ENCODE assay signal across 8 mouse cellular contexts in the genomic region with DNA sequence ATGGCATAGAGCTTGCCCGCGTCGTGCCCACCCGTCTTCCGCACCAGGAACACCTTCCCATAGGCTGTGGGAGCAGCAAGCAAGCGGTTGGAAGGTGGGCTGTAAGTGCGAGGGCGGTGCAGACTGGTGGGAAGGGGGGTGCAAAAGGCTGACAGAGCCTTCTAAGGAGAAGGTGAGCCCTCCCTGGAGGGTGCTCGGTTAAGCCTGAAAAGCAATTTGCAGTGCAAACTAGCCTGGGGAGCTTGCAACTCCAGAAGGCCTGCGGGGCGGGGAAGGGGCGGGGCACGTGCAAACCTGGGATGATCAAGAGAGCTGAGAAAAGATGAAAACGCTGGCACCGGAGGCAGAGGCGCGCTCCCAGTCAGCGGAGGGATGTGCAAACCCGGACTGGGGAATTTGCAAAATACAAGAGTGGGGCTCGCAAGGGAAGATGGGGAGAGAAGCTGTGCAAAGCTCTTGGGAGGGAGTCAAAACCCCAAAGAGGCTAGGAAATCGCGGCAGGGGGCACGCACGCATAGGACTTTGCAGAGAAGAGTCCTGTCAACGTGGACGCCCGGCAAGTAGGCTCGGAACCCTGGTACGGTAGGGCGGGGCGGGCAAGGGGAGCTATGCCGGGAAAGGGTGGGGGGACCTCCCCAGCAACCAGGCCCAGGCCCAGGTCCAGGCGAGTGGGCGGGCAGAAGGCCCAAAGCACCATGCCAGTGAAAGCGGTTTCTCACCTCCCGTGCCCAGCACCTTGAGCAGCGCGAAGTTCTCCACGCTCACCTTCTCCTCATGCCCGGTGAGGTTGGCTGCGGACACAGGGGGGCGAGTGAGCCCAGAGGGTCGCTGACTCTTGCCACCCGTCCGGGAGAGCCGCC. TPM values are rescaled to one million over a fixed set of nuclear protein-coding genes. Genes with fewer than 3 reads are reported as not detected.
A peak's percentile ranks its signal among the peaks of the same experiment; 100 is the strongest.
DNase-seq lines count a peak whose midpoint lies in the region; ATAC-seq and TF ChIP-seq lines count a peak whose summit lies in the region.

No protein-coding gene starts in this region.

- H3K9ac ChIP-seq in forebrain, embryonic 13.5 days = peak overlapping the region; percentile 77
- peak overlapping the region; percentile 67 for H3K9ac ChIP-seq in liver, embryonic 16.5 days (ENCODE audit: low read depth, low read length)
- H3K9ac ChIP-seq in neural tube, embryonic 15.5 days (replicated peaks) = peak overlapping the region; percentile 67

- peak overlapping the region; percentile 62 for H3K4me3 ChIP-seq in forebrain, embryonic 13.5 days
- peak overlapping the region; percentile 89 for H3K4me3 ChIP-seq in kidney, adult 2 months (ENCODE audit: insufficient read depth, low read depth, low read length)
- H3K4me3 ChIP-seq in liver, embryonic 16.5 days (ENCODE audit: low read depth, low read length) = peak overlapping the region; percentile 71
- H3K4me3 ChIP-seq in neural tube, embryonic 15.5 days (replicated peaks) = peak overlapping the region; percentile 64

- H3K4me1 ChIP-seq in forebrain, embryonic 13.5 days = peaks cover 19% of the 10 kb centered on the region
- peaks cover 5% of the 10 kb centered on the region for H3K4me1 ChIP-seq in kidney, adult 2 months (ENCODE audit: control insufficient read depth, insufficient read depth, low read length)
- peaks cover 16% of the 10 kb centered on the region for H3K4me1 ChIP-seq in liver, embryonic 16.5 days (ENCODE audit: control insufficient read depth, low read depth, low read length)
- H3K4me1 ChIP-seq in neural tube, embryonic 15.5 days = peaks cover 26% of the 10 kb centered on the region

- no peak for TF ChIP-seq POLR2A in kidney, adult 2 months (IDR thresholded peaks at IDR 0.05; ENCODE audit: low read depth, low read length)

- no peaks in the 10 kb centered on the region for H3K9me3 ChIP-seq in forebrain, embryonic 13.5 days (replicated peaks)
- H3K9me3 ChIP-seq in liver, embryonic 16.5 days (replicated peaks; ENCODE audit: control insufficient read depth, low read length) = no peaks in the 10 kb centered on the region
- H3K9me3 ChIP-seq in neural tube, embryonic 15.5 days (replicated peaks) = no peaks in the 10 kb centered on the region

- intact Hi-C loops in gastrocnemius, postnatal 36 days (cut with DNase I) = no loop called here

- H3K27ac ChIP-seq in forebrain, embryonic 13.5 days = no peak overlapping the region
- peak overlapping the region; percentile 5; the same call in 1 of the 2 replicates for H3K27ac ChIP-seq in kidney, adult 2 months (ENCODE audit: insufficient read depth, low read depth, low read length)
- H3K27ac ChIP-seq in liver, embryonic 16.5 days (ENCODE audit: low read length) = no peak overlapping the region; the same call in 1 of the 2 replicates
- H3K27ac ChIP-seq in neural tube, embryonic 15.5 days (replicated peaks) = peak overlapping the region; percentile 41; the same call in 1 of the 2 replicates

- H3K4me2 ChIP-seq in forebrain, embryonic 13.5 days = peak overlapping the region; percentile 99
- H3K4me2 ChIP-seq in liver, embryonic 16.5 days (ENCODE audit: low read depth, low read length) = peak overlapping the region; percentile 96
- H3K4me2 ChIP-seq in neural tube, embryonic 15.5 days = peak overlapping the region; percentile 98

- no peak for TF ChIP-seq CTCF in kidney, adult 2 months (conservative IDR thresholded peaks at IDR 0.05; ENCODE audit: insufficient read depth, insufficient read length, low read depth, low read length)

- ATAC-seq in forebrain, embryonic 13.5 days = peak; percentile 70
- peak; percentile 17; the same call in 1 of the 2 replicates for ATAC-seq in liver, embryonic 16.5 days (ENCODE audit: low read depth)
- peak; percentile 64 for ATAC-seq in neural tube, embryonic 15.5 days (ENCODE audit: low FRiP score)

- peak; percentile 54 for DNase-seq in layer of hippocampus, adult 9-11 months
- no peak for DNase-seq in layer of hippocampus, postnatal 25 days (ENCODE audit: extremely low spot score in 1 of 2, low spot score in 1 of 2)
- peak; percentile 62 for DNase-seq in adrenal gland, postnatal 25 days
- peak; percentile 53 for DNase-seq in kidney, adult 2 months
- DNase-seq in gastrocnemius, postnatal 36 days = no peak

- peaks cover 62% of the 10 kb centered on the region for H3K27me3 ChIP-seq in forebrain, embryonic 13.5 days
- no peaks in the 10 kb centered on the region for H3K27me3 ChIP-seq in kidney, adult 2 months (replicated peaks; ENCODE audit: control insufficient read depth, insufficient read depth, low read length)
- H3K27me3 ChIP-seq in liver, embryonic 16.5 days (ENCODE audit: control insufficient read depth, insufficient read depth, low read depth, low read length) = peaks cover 8% of the 10 kb centered on the region
- peaks cover 52% of the 10 kb centered on the region for H3K27me3 ChIP-seq in neural tube, embryonic 15.5 days (replicated peaks)

- no peaks in the 10 kb centered on the region for H3K36me3 ChIP-seq in forebrain, embryonic 13.5 days (ENCODE audit: poor library complexity, severe bottlenecking)
- no peaks in the 10 kb centered on the region for H3K36me3 ChIP-seq in kidney, adult 2 months (ENCODE audit: control insufficient read depth, insufficient read depth, low read length)
- H3K36me3 ChIP-seq in liver, embryonic 16.5 days (ENCODE audit: control insufficient read depth, insufficient read depth) = no peaks in the 10 kb centered on the region
- H3K36me3 ChIP-seq in neural tube, embryonic 15.5 days = peaks cover 13% of the 10 kb centered on the region; the same call in 1 of the 2 replicates

- WGBS in forebrain, embryonic 13.5 days = 1% methylated on average over 39 of the region's 46 CpGs
- WGBS in kidney, adult 2 months = 9% methylated on average over 46 of the region's 46 CpGs
- 7% methylated on average over 44 of the region's 46 CpGs for WGBS in liver, embryonic 16.5 days (ENCODE audit: insufficient replicate concordance)
- 1% methylated on average over 46 of the region's 46 CpGs for WGBS in neural tube, embryonic 15.5 days

RNA-seq across cellular contexts. Expression of a gene that starts 0.6 kb away (rescaled TPM):
- 10 to 100 TPM; 32.0 to 34.7 TPM for total RNA-seq in layer of hippocampus, postnatal 25 days (2021)
- 25.9 and 38.6 TPM in 2 replicates for total RNA-seq in adrenal gland, postnatal 25 days (2021)
- 4.0 and 4.2 TPM in 2 replicates for polyA plus RNA-seq in forebrain, embryonic 13.5 days (2015; fragmentation: Nextera tagmentation; extraction: Ambion mirVana)
- polyA plus RNA-seq in kidney, adult 2 months (2012; rRNA removed) = 19.9 and 22.8 TPM in 2 replicates
- polyA plus RNA-seq in liver, embryonic 16.5 days (2015; fragmentation: Nextera tagmentation; extraction: Ambion mirVana) = 5.0 and 5.5 TPM in 2 replicates
- 15.7 and 16.2 TPM in 2 replicates for polyA plus RNA-seq in neural tube, embryonic 15.5 days (2015; fragmentation: Nextera tagmentation; extraction: Ambion mirVana)
- 1 to 10 TPM; 8.1 to 8.5 TPM for total RNA-seq in gastrocnemius, postnatal 36 days (2021)

RNA-seq across cellular contexts. Expression of a gene that starts 18.2 kb away (rescaled TPM):
- 10 to 100 TPM in 1 of 2 experiments, 1 to 10 TPM in 1; 7.5 to 11.9 TPM for total RNA-seq in layer of hippocampus, postnatal 25 days (2021)
- total RNA-seq in adrenal gland, postnatal 25 days (2021) = 0.62 and 1.1 TPM in 2 replicates
- polyA plus RNA-seq in forebrain, embryonic 13.5 days (2015; fragmentation: Nextera tagmentation; extraction: Ambion mirVana) = 0.19 and 0.71 TPM in 2 replicates
- 2.1 and 2.2 TPM in 2 replicates for polyA plus RNA-seq in kidney, adult 2 months (2012; rRNA removed)
- polyA plus RNA-seq in liver, embryonic 16.5 days (2015; fragmentation: Nextera tagmentation; extraction: Ambion mirVana) = 1.9 and 2.8 TPM in 2 replicates
- 0.92 and 1.8 TPM in 2 replicates for polyA plus RNA-seq in neural tube, embryonic 15.5 days (2015; fragmentation: Nextera tagmentation; extraction: Ambion mirVana)
- under 1 TPM; 0.37 to 0.56 TPM for total RNA-seq in gastrocnemius, postnatal 36 days (2021)

Comparison
In these comparisons a context has a peak if more than half of its experiments do, and no peak if none do; other contexts are left out.
1. DNase-seq: peak in layer of hippocampus, adult 9-11 months (single experiment), adrenal gland, postnatal 25 days (single experiment) and kidney, adult 2 months (single experiment); none in layer of hippocampus, postnatal 25 days (0 of 2) and gastrocnemius, postnatal 36 days (0 of 2).
2. ATAC-seq: peak in every context shown above with its lines; median percentile 70 in forebrain, embryonic 13.5 days; 64 in neural tube, embryonic 15.5 days; 17 in liver, embryonic 16.5 days.
3. H3K27ac ChIP-seq: peak in kidney, adult 2 months (single experiment) and neural tube, embryonic 15.5 days (single experiment); none in forebrain, embryonic 13.5 days (single experiment) and liver, embryonic 16.5 days (single experiment).
4. Peak in every context shown above with its lines, with median percentiles within 50 percentile points of each other: H3K4me2 ChIP-seq, H3K4me3 ChIP-seq and H3K9ac ChIP-seq.